Mouse (Mus musculus) adrenal gland, postnatal 14 days (tissue): ENCODE data around the gene Itsn1. TPM values are rescaled to one million over a fixed set of nuclear protein-coding genes. Genes with fewer than 3 reads are reported as not detected.

Experiments used
- DNase-seq: peaks from one replicate; pipeline ENCODE4 v3.0.0; 2021; ENCODE audit warnings: mixed read lengths
- total RNA-seq: library from RNA; stranded (reverse); gene quantifications from 2 replicates; pipeline ENCODE4 v1.2.3, GENCODE M21; 2021

Itsn1 gene
- total RNA-seq, 1 experiment from 2014 or later: 48.7 TPM

- no peak for DNase-seq
Observed at GRCm38 (mm10) chr16:91811876-91812275, 82.8 kb downstream of the Itsn1 start.

GRCm38 (mm10) chr16:91813543-91813942 is 84.5 kb downstream of the Itsn1 start:
- no peak for DNase-seq

- DNase-seq: no peak
Observed at GRCm38 (mm10) chr16:91815067-91815466, 86.0 kb downstream of the Itsn1 start.

- no peak for DNase-seq
Observed at GRCm38 (mm10) chr16:91820299-91820698, 91.2 kb downstream of the Itsn1 start.

GRCm38 (mm10) chr16:91822325-91822724 is 93.2 kb downstream of the Itsn1 start:
- DNase-seq: no peak

GRCm38 (mm10) chr16:91822759-91823158 is 93.7 kb downstream of the Itsn1 start:
- DNase-seq: no peak

- DNase-seq: peak; percentile 28
Observed at GRCm38 (mm10) chr16:91825774-91826325, 96.8 kb downstream of the Itsn1 start.

- no peak for DNase-seq
Observed at GRCm38 (mm10) chr16:91826893-91827292, 97.8 kb downstream of the Itsn1 start.

- no peak for DNase-seq
Observed at GRCm38 (mm10) chr16:91827456-91827855, 98.4 kb downstream of the Itsn1 start.

GRCm38 (mm10) chr16:91828160-91828559 is 99.1 kb downstream of the Itsn1 start:
- DNase-seq: no peak

GRCm38 (mm10) chr16:91828603-91829002 is 99.5 kb downstream of the Itsn1 start:
- no peak for DNase-seq

GRCm38 (mm10) chr16:91829121-91829520 is 100.0 kb downstream of the Itsn1 start:
- DNase-seq: no peak

GRCm38 (mm10) chr16:91830260-91830659 is 101.2 kb downstream of the Itsn1 start:
- DNase-seq: no peak

- no peak for DNase-seq
Observed at GRCm38 (mm10) chr16:91833121-91833520, 104.0 kb downstream of the Itsn1 start.

GRCm38 (mm10) chr16:91833558-91833957 is 104.5 kb downstream of the Itsn1 start:
- no peak for DNase-seq

- DNase-seq: no peak
Observed at GRCm38 (mm10) chr16:91833981-91834380, 104.9 kb downstream of the Itsn1 start.

- no peak for DNase-seq
Observed at GRCm38 (mm10) chr16:91835790-91836189, 106.7 kb downstream of the Itsn1 start.

GRCm38 (mm10) chr16:91836592-91837557 is 107.8 kb downstream of the Itsn1 start:
- no peak for DNase-seq

- DNase-seq: no peak
Observed at GRCm38 (mm10) chr16:91837558-91838041, 108.5 kb downstream of the Itsn1 start.

- no peak for DNase-seq
Observed at GRCm38 (mm10) chr16:91838771-91839170, 109.7 kb downstream of the Itsn1 start.

GRCm38 (mm10) chr16:91839462-91839861 is 110.4 kb downstream of the Itsn1 start:
- DNase-seq: peak; percentile 37

GRCm38 (mm10) chr16:91841026-91841630 is 112.0 kb downstream of the Itsn1 start:
- DNase-seq: peak; percentile 32
